Mouse (Mus musculus): ENCODE results near the gene Tst.

DNA sequence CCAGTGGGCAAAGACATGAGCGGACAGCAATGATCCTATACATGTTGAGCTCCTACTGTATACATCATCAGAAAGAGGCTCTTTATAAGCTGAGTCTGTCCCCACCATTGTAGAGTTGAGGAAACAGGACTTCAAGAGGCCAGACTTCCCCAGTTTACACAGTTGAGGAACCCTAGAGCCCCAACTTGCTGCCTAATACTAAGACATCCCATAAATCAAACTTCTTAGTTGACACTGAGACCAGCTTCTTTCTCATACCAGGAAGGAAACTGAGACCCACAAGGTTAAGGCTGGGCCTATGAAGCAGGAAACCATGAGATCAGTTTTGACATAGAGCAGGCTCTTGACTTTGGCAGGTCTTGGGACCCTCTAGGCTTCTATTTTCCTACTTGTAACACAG lies 20.1 kb downstream of the Tst start:
- no peak for TF ChIP-seq CEBPB (IDR thresholded peaks at IDR 0.05; ENCODE audit: insufficient read depth, poor library complexity, severe bottlenecking)
- no peak for TF ChIP-seq POLR2A (IDR thresholded peaks at IDR 0.05; ENCODE audit: insufficient read length, low read depth)
